Mouse (Mus musculus): ENCODE measurements around the gene Zeb2. TPM values are rescaled to one million over a fixed set of nuclear protein-coding genes. Genes with fewer than 3 reads are reported as not detected.

Zeb2 gene
- polyA plus RNA-seq, 1 experiment from 2014 or later, result 48.7 TPM

DNA sequence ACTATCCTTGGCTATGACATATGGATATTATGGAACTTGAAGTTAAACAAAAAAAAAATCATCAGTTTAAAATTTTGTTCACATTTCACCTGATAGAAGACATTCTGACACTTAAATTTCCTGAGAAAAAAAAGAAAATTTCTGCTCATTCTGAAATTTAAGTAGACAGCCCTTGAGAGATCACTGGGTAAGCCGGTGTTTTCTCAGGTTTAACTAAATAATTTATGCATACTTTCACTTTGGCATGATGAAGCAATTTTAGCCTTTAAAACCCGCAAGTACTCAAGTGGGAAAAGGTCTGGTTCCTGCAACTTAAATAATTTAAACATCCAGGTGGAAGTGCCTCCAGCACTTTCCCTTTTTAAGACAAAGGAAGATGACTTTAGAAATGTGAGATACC, 65.9 kb downstream of the Zeb2 start:
- H3K27me3 ChIP-seq (ENCODE audit: low read depth, poor library complexity, severe bottlenecking), result no peaks in the 10 kb centered on the region
- H3K27ac ChIP-seq (replicated peaks), result no peak overlapping the region
- H3K9me3 ChIP-seq (replicated peaks), result no peaks in the 10 kb centered on the region
- no peak for DNase-seq (ENCODE audit: low spot score)
- peaks cover 13% of the 10 kb centered on the region for H3K36me3 ChIP-seq
- H3K4me1 ChIP-seq, result peaks cover 75% of the 10 kb centered on the region
- H3K4me3 ChIP-seq, result no peak overlapping the region
- WGBS, result 83% methylated on average over 2 of the region's 2 CpGs

DNA sequence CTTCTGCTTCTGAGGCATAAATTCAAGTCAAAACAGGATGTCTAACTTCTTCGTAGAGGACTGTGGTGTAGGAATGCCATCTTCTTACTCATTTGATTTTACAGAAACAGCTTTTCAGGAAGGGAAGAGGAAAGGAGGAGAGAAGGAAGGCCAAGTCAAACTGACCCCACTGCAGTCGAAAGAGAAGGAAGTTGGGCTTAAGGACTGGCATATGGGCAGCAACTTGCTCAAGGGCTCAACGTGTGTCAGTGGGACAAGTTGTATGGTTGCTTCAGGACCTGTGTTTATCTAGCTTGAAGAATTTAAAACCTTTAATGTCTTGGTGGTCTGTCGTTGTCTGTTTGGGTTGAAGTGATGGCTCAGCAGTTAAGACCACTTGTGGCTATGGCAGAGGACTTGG, 67.3 kb downstream of the Zeb2 start:
- no peak for DNase-seq (ENCODE audit: low spot score)
- no peaks in the 10 kb centered on the region for H3K27me3 ChIP-seq (ENCODE audit: low read depth, poor library complexity, severe bottlenecking)
- no peaks in the 10 kb centered on the region for H3K9me3 ChIP-seq (replicated peaks)
- no peak overlapping the region for H3K27ac ChIP-seq (replicated peaks)
- H3K4me3 ChIP-seq, result no peak overlapping the region
- H3K36me3 ChIP-seq, result peaks cover 9% of the 10 kb centered on the region
- H3K4me1 ChIP-seq, result peaks cover 75% of the 10 kb centered on the region
- WGBS, result 92% methylated on average over 4 of the region's 4 CpGs

DNA sequence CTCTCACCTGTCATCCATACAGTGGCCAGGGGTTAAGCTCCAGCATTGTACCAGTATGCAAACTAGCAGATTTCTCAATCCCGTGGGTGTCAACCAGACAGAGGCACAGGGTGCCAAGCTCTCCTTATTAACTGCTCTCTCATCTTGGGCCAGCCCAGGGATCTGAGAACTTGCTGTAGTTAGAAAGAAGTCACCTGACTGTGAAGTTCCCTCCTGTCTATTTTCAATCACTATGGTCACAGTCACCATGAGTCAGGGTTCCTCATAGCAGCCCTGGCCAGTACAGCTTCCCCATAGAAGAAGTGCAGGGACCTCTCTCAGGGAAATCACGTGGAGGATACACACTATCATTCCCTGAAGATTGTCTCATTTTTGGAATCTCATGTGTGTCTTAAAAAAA, 67.9 kb downstream of the Zeb2 start:
- H3K27ac ChIP-seq (replicated peaks), result 0 out of 2 replicates have a peak overlapping the region, but pooled peaks have one; percentile 38
- WGBS, result 67% methylated on average over 2 of the region's 2 CpGs

DNA sequence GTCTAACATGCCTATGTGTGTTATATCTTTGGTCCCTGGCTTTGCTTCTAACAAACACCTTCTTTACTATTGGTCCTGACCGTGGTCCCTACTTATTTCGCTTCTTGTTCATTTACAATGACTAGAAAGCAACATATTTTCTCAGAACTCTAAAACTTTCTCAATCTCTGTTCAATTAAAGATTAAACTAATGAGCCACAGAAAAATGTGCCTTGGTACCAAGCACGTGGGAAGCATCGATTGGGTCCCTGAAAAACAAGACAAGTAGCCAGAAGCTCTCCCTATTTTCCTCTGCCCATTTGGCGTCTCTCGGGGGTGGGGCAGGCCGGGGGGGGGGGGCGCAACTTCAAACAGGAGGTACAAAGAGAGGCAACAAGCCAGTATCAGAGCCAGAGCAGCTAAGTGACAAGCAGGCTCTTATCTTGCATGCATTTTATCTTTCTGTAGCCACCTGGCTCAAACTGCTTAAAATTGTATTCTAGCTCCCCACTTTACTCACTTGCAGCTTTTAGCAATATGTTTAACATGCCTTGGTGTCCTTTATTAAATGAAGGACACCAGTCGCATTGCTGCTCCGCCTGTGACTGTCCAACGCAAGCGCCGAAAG, 76.4 kb downstream of the Zeb2 start:
- H3K9me3 ChIP-seq (replicated peaks), result no peaks in the 10 kb centered on the region
- no peak for DNase-seq (ENCODE audit: low spot score)
- no peak overlapping the region for H3K27ac ChIP-seq (replicated peaks)
- 86% methylated on average over 13 of the region's 13 CpGs for WGBS
- H3K4me3 ChIP-seq, result no peak overlapping the region
- peaks cover 69% of the 10 kb centered on the region for H3K4me1 ChIP-seq
- no peaks in the 10 kb centered on the region for H3K36me3 ChIP-seq
- H3K27me3 ChIP-seq (ENCODE audit: low read depth, poor library complexity, severe bottlenecking), result no peaks in the 10 kb centered on the region

More for the DNA sequence above, 67.9 kb downstream of the Zeb2 start:
- Histone ChIP-seq H3K27me3 (ENCODE audit: low read depth, poor library complexity, severe bottlenecking) (no peaks in the 10 kb centered on the region), H3K9me3 (replicated peaks) (no peaks in the 10 kb centered on the region), H3K4me3 (no peak overlapping the region), H3K36me3 (peaks cover 9% of the 10 kb centered on the region), H3K4me1 (peaks cover 76% of the 10 kb centered on the region)
- no peak for DNase-seq (ENCODE audit: low spot score)

DNA sequence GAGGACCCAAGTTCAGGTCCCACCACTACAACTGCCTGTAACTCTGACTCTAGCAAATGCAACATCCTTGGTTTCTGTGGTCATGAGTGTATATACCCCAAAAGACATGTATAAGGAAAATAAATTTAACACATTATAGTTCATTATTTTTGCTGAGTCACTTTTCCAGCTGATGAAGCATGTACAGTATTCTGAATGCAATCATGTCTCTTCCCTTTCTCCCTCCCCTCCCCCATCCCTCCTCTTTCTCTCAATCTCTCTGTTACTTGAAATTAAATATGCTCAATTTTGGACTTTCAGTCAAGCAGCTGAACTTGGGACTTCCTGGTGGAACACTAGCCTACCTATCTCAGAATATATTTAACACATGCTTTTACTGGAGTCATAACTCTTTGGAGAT, 77.7 kb downstream of the Zeb2 start:
- H3K4me3 ChIP-seq, result no peak overlapping the region
- H3K27ac ChIP-seq (replicated peaks), result no peak overlapping the region
- no peaks in the 10 kb centered on the region for H3K27me3 ChIP-seq (ENCODE audit: low read depth, poor library complexity, severe bottlenecking)
- peaks cover 65% of the 10 kb centered on the region for H3K4me1 ChIP-seq
- no peaks in the 10 kb centered on the region for H3K36me3 ChIP-seq
- DNase-seq (ENCODE audit: low spot score), result no peak
- no peaks in the 10 kb centered on the region for H3K9me3 ChIP-seq (replicated peaks)

DNA sequence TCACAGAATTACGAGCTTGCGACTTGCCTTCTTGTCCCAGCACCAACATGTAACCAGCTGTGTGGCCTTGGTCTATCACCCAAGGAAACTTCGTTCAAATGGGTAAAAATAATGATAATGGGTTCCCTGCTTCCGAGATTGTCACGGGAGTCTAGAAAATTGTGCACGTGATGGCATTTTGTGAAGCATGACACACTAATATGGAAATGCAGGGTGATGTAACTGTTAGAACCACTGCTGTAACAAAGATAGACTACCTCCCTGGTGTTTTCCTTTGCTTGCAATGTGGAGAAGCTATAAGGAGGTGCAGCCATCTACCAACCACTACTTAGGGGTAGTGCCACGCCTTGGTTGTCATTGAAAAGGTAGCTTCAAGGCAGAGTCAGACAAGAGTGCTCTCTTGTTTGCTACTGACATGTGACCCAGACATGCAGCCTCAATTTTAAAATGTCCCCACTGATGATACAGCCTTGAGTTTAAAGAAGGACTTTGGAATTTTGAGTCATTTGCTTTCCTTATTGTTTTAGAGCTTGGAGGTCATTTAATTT, 89.0 kb downstream of the Zeb2 start:
- Histone ChIP-seq H3K36me3 (no peaks in the 10 kb centered on the region), H3K4me3 (no peak overlapping the region), H3K27ac (replicated peaks) (peak overlapping the region; percentile 69; the same call in 1 of the 2 replicates), H3K27me3 (ENCODE audit: low read depth, poor library complexity, severe bottlenecking) (no peaks in the 10 kb centered on the region), H3K9me3 (replicated peaks) (no peaks in the 10 kb centered on the region), H3K4me1 (peaks cover 98% of the 10 kb centered on the region)
- DNase-seq (ENCODE audit: low spot score), result no peak
- 86% methylated on average over 7 of the region's 7 CpGs for WGBS

DNA sequence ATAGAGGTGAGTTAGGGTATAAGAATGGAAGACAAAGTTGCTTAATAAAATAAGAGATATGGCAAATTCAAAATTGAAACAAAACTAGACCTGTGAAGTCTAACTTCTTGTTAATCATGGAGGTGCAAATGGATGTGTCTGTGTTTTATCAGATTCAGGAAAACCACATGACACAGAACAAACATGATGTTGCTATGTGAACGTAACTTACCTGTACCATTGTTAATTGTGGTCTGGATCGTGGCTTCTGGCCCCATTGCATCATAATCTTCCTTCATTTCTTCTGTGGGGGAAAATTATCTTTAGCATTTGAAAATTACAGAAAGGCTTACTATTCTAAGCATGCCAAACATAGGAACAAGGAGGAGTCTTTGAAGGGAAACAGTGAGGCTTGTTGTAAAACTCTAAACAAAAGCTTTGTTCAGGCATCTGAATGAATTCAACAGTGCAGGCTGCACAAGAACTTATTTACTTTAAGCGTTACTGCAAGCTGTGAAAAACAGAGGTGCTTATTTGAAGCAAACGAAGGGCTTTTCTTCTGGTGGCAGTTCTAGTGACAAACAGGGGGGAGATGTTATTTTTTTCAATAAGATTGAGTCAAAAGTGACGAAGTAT, 99.9 kb downstream of the Zeb2 start:
- H3K27me3 ChIP-seq (ENCODE audit: low read depth, poor library complexity, severe bottlenecking), result no peaks in the 10 kb centered on the region
- H3K9me3 ChIP-seq (replicated peaks), result no peaks in the 10 kb centered on the region
- H3K4me3 ChIP-seq, result no peak overlapping the region
- WGBS, result 81% methylated on average over 5 of the region's 5 CpGs
- no peak overlapping the region for H3K27ac ChIP-seq (replicated peaks)
- no peaks in the 10 kb centered on the region; the same call in 1 of the 2 replicates for H3K4me1 ChIP-seq
- peaks cover 96% of the 10 kb centered on the region for H3K36me3 ChIP-seq
- no peak for DNase-seq (ENCODE audit: low spot score)

DNA sequence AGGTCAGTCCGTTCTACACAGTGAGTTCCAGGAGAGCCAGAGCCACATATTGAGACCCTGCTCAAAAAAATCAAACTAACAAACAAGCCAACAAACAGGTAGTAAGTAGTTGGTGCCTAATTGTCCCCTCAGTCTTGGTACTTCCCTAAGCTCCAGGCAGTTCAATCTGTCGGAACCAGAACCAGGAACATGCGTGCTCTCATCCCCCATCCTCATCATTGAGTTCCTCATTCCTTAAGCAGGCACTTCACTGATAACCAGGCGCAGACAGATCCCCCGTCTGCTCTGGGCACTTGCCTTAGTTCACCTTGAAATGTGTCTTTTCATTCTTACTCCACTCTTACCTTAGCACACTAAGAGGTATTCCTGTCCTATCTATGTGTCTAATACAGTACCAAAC, 103.9 kb downstream of the Zeb2 start:
- Histone ChIP-seq H3K9me3 (replicated peaks) (no peaks in the 10 kb centered on the region), H3K27ac (replicated peaks) (no peak overlapping the region), H3K36me3 (peaks cover 92% of the 10 kb centered on the region), H3K27me3 (ENCODE audit: low read depth, poor library complexity, severe bottlenecking) (no peaks in the 10 kb centered on the region), H3K4me1 (no peaks in the 10 kb centered on the region), H3K4me3 (no peak overlapping the region)
- 95% methylated on average over 5 of the region's 5 CpGs for WGBS
- no peak for DNase-seq (ENCODE audit: low spot score)

DNA sequence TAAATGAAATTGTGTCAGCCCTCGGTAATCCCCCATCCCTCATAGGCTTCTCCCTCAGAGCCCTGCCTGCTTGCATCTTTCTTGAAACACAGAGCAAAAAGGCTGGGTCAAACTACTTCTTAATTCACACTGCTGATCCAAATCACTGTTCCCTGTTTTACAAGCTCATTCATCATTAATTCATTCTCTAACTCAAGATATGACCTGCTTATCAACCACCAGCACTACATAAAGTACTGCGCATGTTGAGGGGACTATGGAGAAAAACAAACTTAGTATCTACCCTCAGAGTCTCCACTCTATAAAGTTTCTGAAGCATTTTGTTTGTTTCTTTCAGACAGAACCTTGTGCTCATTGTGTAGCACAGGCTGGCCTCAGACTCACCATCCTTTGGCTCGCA, 104.5 kb downstream of the Zeb2 start:
- H3K4me3 ChIP-seq, result no peak overlapping the region
- no peaks in the 10 kb centered on the region for H3K9me3 ChIP-seq (replicated peaks)
- H3K4me1 ChIP-seq, result no peaks in the 10 kb centered on the region
- 91% methylated on average over 3 of the region's 3 CpGs for WGBS
- no peaks in the 10 kb centered on the region for H3K27me3 ChIP-seq (ENCODE audit: low read depth, poor library complexity, severe bottlenecking)
- peaks cover 87% of the 10 kb centered on the region for H3K36me3 ChIP-seq
- DNase-seq (ENCODE audit: low spot score), result no peak
- no peak overlapping the region for H3K27ac ChIP-seq (replicated peaks)

DNA sequence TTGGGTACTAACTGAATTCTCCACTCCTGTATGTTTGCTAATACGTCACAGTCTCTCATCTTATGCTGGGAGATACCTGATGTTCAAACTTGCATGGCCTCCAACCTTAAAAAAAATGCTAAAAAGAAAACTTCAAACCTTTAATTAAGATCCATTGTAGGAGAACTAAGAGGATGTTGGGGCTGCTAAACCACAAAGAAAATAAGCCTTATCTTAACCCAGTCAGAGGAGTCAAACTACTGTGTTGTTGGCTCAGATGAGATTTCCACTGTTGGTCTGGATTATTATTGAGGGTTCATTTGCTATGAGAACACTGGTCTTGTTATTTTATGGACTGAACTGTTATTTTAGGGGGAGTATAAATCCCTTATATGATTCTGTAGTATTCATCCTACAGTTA, 106.5 kb downstream of the Zeb2 start:
- no peak for DNase-seq (ENCODE audit: low spot score)
- Histone ChIP-seq H3K27me3 (ENCODE audit: low read depth, poor library complexity, severe bottlenecking) (no peaks in the 10 kb centered on the region), H3K4me1 (no peaks in the 10 kb centered on the region), H3K36me3 (peaks cover 77% of the 10 kb centered on the region), H3K9me3 (replicated peaks) (no peaks in the 10 kb centered on the region), H3K27ac (replicated peaks) (no peak overlapping the region), H3K4me3 (no peak overlapping the region)
- 87% methylated on average over 1 of the region's 1 CpGs for WGBS

DNA sequence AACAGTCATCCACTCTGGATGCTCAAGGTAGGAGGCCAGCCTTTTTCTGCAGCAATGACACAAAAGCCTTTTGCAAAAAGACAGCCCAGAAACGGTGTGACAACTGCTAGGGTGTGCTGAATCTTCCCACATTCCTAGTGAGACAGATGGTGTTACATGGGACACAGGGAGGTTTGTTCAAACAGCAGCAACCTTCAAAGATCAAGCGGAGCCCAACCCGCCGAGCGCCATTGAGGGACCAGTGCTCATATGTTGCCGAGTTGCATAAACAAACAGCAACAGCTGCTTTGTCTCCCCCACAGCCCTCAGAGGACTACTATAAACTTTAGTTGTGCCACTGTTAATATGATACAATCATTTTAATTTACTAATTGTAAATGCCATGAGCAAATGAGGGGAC, 117.3 kb downstream of the Zeb2 start:
- WGBS, result 63% methylated on average over 6 of the region's 6 CpGs
- H3K27ac ChIP-seq (replicated peaks), result no peak overlapping the region
- H3K36me3 ChIP-seq, result peaks cover 89% of the 10 kb centered on the region
- H3K27me3 ChIP-seq (ENCODE audit: low read depth, poor library complexity, severe bottlenecking), result no peaks in the 10 kb centered on the region
- H3K4me3 ChIP-seq, result no peak overlapping the region
- 0 out of 2 replicates have a peak, but pooled peaks cover 3% of the 10 kb centered on the region for H3K4me1 ChIP-seq
- peak; percentile 25 for DNase-seq (ENCODE audit: low spot score)
- H3K9me3 ChIP-seq (replicated peaks), result no peaks in the 10 kb centered on the region

DNA sequence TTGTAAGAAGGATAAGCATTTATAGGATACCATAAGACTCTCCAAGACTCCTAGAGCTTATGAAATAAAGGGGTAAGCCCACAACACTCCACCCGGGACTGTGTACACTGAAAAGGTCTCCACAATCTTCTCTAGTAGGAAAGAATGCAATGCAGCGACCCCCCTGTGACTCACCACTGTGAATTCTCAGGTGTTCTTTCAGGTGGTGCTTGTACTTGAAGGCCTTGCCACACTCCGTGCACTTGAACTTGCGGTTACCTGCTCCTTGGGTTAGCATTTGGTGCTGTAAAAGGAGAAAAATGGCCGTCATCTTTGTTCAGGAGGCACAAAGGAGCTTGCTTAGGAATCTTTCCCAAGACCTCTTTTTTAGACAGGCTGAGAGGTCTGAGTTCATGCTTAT, 118.5 kb downstream of the Zeb2 start:
- WGBS, result 95% methylated on average over 5 of the region's 5 CpGs
- H3K4me1 ChIP-seq, result 0 out of 2 replicates have a peak, but pooled peaks cover 3% of the 10 kb centered on the region
- no peaks in the 10 kb centered on the region for H3K9me3 ChIP-seq (replicated peaks)
- H3K4me3 ChIP-seq, result no peak overlapping the region
- H3K27me3 ChIP-seq (ENCODE audit: low read depth, poor library complexity, severe bottlenecking), result no peaks in the 10 kb centered on the region
- H3K27ac ChIP-seq (replicated peaks), result no peak overlapping the region
- DNase-seq (ENCODE audit: low spot score), result no peak
- H3K36me3 ChIP-seq, result peaks cover 98% of the 10 kb centered on the region

DNA sequence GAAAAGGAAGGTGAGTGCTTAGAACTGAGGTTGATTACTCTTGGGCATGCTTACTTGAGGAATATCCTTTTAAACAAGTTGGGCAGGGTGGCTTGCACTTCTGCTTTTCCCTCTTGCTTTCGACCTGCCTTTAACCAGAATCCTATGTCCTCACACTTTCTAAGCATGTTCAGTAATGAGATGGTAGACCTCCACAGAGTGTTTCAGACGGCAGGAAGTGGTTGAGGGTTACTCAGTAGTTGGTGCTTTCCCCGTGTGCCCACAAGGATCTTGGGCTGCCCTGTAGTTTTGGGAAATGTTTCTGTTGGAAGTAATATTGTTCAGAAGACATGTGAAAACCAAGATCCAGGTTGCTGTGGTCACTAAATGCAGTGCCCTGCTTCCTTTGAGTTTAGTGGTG, 135.5 kb downstream of the Zeb2 start:
- Histone ChIP-seq H3K36me3 (no peaks in the 10 kb centered on the region), H3K27me3 (ENCODE audit: low read depth, poor library complexity, severe bottlenecking) (0 out of 2 replicates have a peak, but pooled peaks cover 9% of the 10 kb centered on the region), H3K4me3 (no peak overlapping the region), H3K9me3 (replicated peaks) (no peaks in the 10 kb centered on the region), H3K4me1 (peaks cover 41% of the 10 kb centered on the region), H3K27ac (replicated peaks) (no peak overlapping the region)
- WGBS, result 86% methylated on average over 3 of the region's 3 CpGs
- no peak for DNase-seq (ENCODE audit: low spot score)

Data from midbrain, embryonic 10.5 days (tissue).